Mouse (Mus musculus) bone marrow, adult 2 months (tissue): ENCODE measurements around the gene Samsn1.

ENCODE experiments used
- CTCF ChIP-seq: fragments of 200-500 bp; IDR thresholded peaks from 2 replicates; pipeline ENCODE4 v1.5.1; 2011; ENCODE audit warnings: low read length, control low read depth; ENCODE audit not compliant: control insufficient read depth, insufficient read depth
- POLR2A ChIP-seq: fragments of 200-500 bp; IDR thresholded peaks from 2 replicates; pipeline ENCODE4 v1.6.1; 2011; ENCODE audit warnings: low read depth, mild to moderate bottlenecking, control low read depth, low read length, borderline replicate concordance; ENCODE audit not compliant: control insufficient read depth

DNA sequence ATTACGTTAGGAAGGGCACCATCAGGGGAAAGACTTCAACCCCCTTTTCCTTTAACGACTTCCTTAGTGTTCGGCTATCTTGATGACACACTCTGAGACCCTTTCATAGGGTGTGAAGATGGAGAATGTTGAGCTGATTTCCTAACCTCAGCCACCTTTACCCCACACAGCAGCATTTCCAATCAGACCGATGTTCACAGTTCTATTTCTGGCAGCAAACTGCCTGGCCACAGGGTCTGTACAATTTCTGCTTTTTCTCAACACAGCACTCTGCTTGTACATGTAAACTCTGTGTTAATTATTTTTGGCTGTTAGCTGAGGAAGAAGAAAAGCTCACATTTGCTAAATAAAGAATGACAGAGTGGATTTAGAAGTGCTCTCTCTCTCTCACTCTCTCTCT, 190.7 kb downstream of the Samsn1 start:
- TF ChIP-seq POLR2A, result no peak
- TF ChIP-seq CTCF, result no peak
